Mouse (Mus musculus): ENCODE results near the gene Farp1. TPM values are rescaled to one million over a fixed set of nuclear protein-coding genes. Genes with fewer than 3 reads are reported as not detected.

Gene Farp1
- polyA plus RNA-seq, 2 experiments: 43.3 to 78.5 TPM

DNA sequence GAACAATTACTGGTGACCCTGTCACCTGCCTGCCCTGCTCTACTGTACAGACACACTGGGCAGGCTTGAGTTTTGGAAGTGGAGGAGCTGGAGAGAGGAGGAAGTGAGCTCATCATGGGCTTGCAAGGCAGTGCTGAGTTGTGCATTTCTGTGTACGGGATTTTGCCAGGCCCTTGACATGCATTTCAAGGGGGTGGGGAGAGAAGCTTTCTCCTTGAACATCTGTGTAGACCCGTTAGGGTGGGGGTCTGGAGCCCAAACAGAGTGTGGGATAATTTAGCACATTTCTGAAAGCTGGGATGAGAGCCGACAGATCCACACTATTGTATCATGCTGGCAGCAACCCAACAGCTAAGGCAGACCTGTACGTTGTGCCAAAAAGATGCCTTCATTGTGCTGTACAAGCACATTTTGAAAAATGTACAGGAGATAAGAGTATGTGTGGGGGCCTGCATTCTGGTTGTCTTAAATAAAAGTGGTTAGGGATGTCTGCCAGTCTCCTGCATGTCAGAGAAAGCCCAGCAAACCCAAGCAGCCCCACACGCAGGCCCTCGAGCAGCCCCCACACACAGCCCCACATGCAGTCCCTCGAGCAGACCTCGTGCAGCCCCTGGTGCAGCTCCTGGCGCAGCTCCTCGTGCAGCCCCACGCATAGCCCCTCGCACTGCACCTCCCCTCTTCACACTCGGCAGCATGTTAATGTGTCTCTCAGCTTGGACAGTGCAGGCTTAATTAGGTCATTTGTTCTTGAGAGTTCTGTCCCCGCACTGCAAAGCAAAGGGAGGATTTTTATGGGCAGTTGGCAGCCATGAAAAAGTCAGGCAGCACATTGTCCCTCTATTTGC, 27.5 kb downstream of the Farp1 start:
- peaks cover 6% of the 10 kb centered on the region; the same call in 1 of the 2 replicates for H3K36me3 ChIP-seq (ENCODE audit: control insufficient read depth, insufficient read depth, low read length)
- ATAC-seq (ENCODE audit: low FRiP score, low read depth) (peak; percentile 64; the same call in 1 of the 2 replicates), DNase-seq (ENCODE audit: low spot score) (peak; percentile 88)
- peak overlapping the region; percentile 40; the same call in 1 of the 2 replicates for H3K27ac ChIP-seq (replicated peaks; ENCODE audit: low read depth, low read length)
- 10% methylated on average over 14 of the region's 14 CpGs for WGBS
- peaks cover 48% of the 10 kb centered on the region for H3K4me1 ChIP-seq (ENCODE audit: control insufficient read depth, insufficient read depth, low read length)
- no peaks in the 10 kb centered on the region for H3K27me3 ChIP-seq (ENCODE audit: control insufficient read depth, insufficient read depth, low read length)
- H3K9me3 ChIP-seq (ENCODE audit: control insufficient read depth, low read length): no peaks in the 10 kb centered on the region
- no peak overlapping the region for H3K4me3 ChIP-seq (replicated peaks; ENCODE audit: low read length)
- H3K9ac ChIP-seq (ENCODE audit: low read depth, low read length, severe bottlenecking): no peak overlapping the region
- no peak overlapping the region for H3K4me2 ChIP-seq (replicated peaks; ENCODE audit: low read depth, low read length, severe bottlenecking)
- no peak for TF ChIP-seq POLR2A (IDR thresholded peaks at IDR 0.05; ENCODE audit: borderline replicate concordance, extremely low read depth, insufficient read depth, insufficient read length)

DNA sequence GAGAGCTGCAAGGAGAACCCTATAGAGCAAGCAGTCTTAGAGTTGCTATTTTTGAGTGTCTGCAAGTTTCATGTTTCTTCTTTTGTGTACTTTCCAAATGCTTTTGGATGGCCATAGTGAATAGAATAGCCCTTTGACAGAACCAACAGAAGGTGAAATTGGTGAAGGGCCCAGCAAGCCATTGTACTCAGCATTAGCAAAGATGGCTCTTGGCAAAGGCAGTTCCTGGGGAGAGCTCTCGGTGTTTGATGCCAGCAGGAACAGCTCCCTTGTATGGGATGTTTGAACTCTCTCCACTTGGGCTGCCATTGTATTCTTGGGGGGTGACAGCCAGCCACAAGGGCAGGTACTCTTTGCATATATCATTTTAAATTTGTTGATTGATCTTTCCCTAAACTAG, 29.7 kb downstream of the Farp1 start:
- Histone ChIP-seq H3K4me3 (replicated peaks; ENCODE audit: low read length) (no peak overlapping the region), H3K36me3 (ENCODE audit: control insufficient read depth, insufficient read depth, low read length) (peaks cover 6% of the 10 kb centered on the region; the same call in 1 of the 2 replicates), H3K9ac (ENCODE audit: low read depth, low read length, severe bottlenecking) (no peak overlapping the region), H3K4me2 (replicated peaks; ENCODE audit: low read depth, low read length, severe bottlenecking) (no peak overlapping the region), H3K27me3 (ENCODE audit: control insufficient read depth, insufficient read depth, low read length) (no peaks in the 10 kb centered on the region), H3K27ac (replicated peaks; ENCODE audit: low read depth, low read length) (no peak overlapping the region), H3K4me1 (ENCODE audit: control insufficient read depth, insufficient read depth, low read length) (peaks cover 33% of the 10 kb centered on the region), H3K9me3 (ENCODE audit: control insufficient read depth, low read length) (no peaks in the 10 kb centered on the region)
- DNase-seq (ENCODE audit: low spot score) (no peak), ATAC-seq (ENCODE audit: low FRiP score, low read depth) (no peak)
- WGBS: 81% methylated on average over 1 of the region's 1 CpGs
- no peak for TF ChIP-seq POLR2A (IDR thresholded peaks at IDR 0.05; ENCODE audit: borderline replicate concordance, extremely low read depth, insufficient read depth, insufficient read length)

DNA sequence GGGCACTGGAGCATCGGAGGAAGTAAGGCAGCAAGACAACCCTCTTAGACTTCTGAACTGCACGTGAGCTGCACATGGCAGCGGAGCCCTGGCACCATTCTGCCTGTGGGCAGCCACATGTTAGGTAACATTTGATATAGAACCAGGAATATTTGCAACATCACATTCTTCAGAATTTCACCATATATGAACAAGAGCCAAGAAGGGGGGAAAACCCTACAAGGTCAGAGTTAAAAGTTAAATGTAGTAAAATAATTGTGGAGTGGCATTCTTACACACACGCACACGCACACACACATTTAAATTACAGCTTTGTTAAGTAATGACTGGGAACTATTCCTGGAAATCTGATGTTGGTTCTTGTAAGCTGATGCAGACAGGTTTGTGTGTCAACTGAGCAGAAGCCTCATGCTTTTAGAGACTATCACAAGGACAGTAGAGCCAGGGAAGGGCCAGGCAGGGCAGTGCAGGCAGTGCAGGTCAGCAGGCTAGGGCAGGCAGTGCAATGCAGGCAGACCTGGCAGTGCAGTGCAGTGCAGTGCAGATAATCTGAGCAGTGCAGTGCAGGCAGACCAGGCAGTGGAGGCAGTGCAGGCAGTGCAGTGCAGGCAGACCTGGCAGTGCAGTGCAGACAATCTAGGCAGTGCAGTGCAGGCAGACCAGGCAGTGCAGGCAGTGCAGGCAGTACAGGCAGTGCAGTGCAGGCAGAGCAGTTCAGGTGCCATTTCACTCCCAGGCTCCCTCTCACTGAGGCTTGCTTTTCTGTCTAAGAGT, 38.3 kb downstream of the Farp1 start:
- TF ChIP-seq POLR2A (IDR thresholded peaks at IDR 0.05; ENCODE audit: borderline replicate concordance, extremely low read depth, insufficient read depth, insufficient read length): no peak
- WGBS: 90% methylated on average over 5 of the region's 5 CpGs
- no peak overlapping the region for H3K27ac ChIP-seq (replicated peaks; ENCODE audit: low read depth, low read length)

DNA sequence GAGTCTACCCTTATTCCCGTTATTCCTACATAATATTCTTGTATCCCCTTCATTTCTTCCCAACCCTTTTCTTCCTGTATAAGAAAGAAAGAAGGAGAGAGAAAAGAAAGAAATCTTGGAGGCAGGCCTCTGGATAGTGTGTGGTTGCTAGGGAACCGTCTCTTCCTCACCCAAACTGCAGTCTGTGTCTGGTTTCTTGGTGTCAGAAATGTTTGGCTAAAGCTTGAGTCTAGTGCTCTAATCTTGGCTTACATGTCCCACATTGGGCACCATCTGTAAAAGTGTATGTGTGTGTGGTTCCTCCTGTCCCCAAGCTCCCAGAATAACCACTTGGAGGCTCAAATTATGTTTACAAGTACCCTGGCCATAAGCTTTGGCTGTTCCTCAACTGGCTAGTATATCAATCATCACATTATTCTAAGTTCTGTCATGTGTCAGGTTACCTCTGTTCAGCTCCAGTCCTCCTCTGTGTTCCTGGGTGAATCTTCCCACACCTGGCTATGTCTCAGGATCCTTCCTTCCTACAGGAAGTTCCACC, 39.3 kb downstream of the Farp1 start:
- Histone ChIP-seq H3K4me1 (ENCODE audit: control insufficient read depth, insufficient read depth, low read length) (no peaks in the 10 kb centered on the region), H3K36me3 (ENCODE audit: control insufficient read depth, insufficient read depth, low read length) (peaks cover 30% of the 10 kb centered on the region), H3K4me3 (replicated peaks; ENCODE audit: low read length) (no peak overlapping the region), H3K4me2 (replicated peaks; ENCODE audit: low read depth, low read length, severe bottlenecking) (no peak overlapping the region), H3K9me3 (ENCODE audit: control insufficient read depth, low read length) (no peaks in the 10 kb centered on the region), H3K27me3 (ENCODE audit: control insufficient read depth, insufficient read depth, low read length) (no peaks in the 10 kb centered on the region), H3K9ac (ENCODE audit: low read depth, low read length, severe bottlenecking) (no peak overlapping the region), H3K27ac (replicated peaks; ENCODE audit: low read depth, low read length) (no peak overlapping the region)
- ATAC-seq (ENCODE audit: low FRiP score, low read depth) (no peak), DNase-seq (ENCODE audit: low spot score) (no peak)
- 88% methylated on average over 2 of the region's 2 CpGs for WGBS
- TF ChIP-seq POLR2A (IDR thresholded peaks at IDR 0.05; ENCODE audit: borderline replicate concordance, extremely low read depth, insufficient read depth, insufficient read length): no peak

More for the DNA sequence above, 38.3 kb downstream of the Farp1 start:
- no peak overlapping the region for H3K9ac ChIP-seq (ENCODE audit: low read depth, low read length, severe bottlenecking)
- H3K9me3 ChIP-seq (ENCODE audit: control insufficient read depth, low read length): no peaks in the 10 kb centered on the region
- no peak overlapping the region for H3K4me2 ChIP-seq (replicated peaks; ENCODE audit: low read depth, low read length, severe bottlenecking)
- no peak overlapping the region for H3K4me3 ChIP-seq (replicated peaks; ENCODE audit: low read length)
- no peak for ATAC-seq (ENCODE audit: low FRiP score, low read depth)
- DNase-seq (ENCODE audit: low spot score): no peak
- H3K4me1 ChIP-seq (ENCODE audit: control insufficient read depth, insufficient read depth, low read length): no peaks in the 10 kb centered on the region
- no peaks in the 10 kb centered on the region for H3K27me3 ChIP-seq (ENCODE audit: control insufficient read depth, insufficient read depth, low read length)
- peaks cover 22% of the 10 kb centered on the region; the same call in 1 of the 2 replicates for H3K36me3 ChIP-seq (ENCODE audit: control insufficient read depth, insufficient read depth, low read length)

DNA sequence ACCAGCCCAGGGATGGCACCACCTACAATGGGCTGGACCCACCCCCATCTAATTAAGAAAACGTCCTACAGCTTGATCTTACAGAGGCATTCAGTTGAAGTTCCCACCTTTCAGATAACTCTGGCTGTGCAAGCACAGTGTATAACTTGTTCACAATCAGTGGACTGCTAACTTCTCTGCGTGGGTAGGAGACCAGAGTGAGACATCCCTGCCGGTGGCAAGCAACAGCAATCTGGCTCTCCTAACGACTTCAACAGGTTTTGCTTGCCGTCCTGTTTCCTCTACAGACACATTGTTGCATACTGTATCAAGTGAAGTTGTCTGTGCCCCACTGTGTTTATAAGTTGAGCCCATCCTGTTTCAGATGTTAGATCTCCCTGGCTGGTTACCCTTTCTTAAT, 45.7 kb downstream of the Farp1 start:
- DNase-seq (ENCODE audit: low spot score) (no peak), ATAC-seq (ENCODE audit: low FRiP score, low read depth) (no peak)
- Histone ChIP-seq H3K4me1 (ENCODE audit: control insufficient read depth, insufficient read depth, low read length) (no peaks in the 10 kb centered on the region), H3K27me3 (ENCODE audit: control insufficient read depth, insufficient read depth, low read length) (no peaks in the 10 kb centered on the region), H3K4me3 (replicated peaks; ENCODE audit: low read length) (no peak overlapping the region), H3K9me3 (ENCODE audit: control insufficient read depth, low read length) (no peaks in the 10 kb centered on the region), H3K36me3 (ENCODE audit: control insufficient read depth, insufficient read depth, low read length) (peaks cover 23% of the 10 kb centered on the region), H3K27ac (replicated peaks; ENCODE audit: low read depth, low read length) (no peak overlapping the region), H3K9ac (ENCODE audit: low read depth, low read length, severe bottlenecking) (no peak overlapping the region), H3K4me2 (replicated peaks; ENCODE audit: low read depth, low read length, severe bottlenecking) (no peak overlapping the region)
- no peak for TF ChIP-seq POLR2A (IDR thresholded peaks at IDR 0.05; ENCODE audit: borderline replicate concordance, extremely low read depth, insufficient read depth, insufficient read length)
- 66% methylated on average over 5 of the region's 5 CpGs for WGBS

Measured in limb, embryonic 14.5 days (tissue).